Mouse (Mus musculus): ENCODE data around the gene Sdhaf3. TPM values are rescaled to one million over a fixed set of nuclear protein-coding genes. Genes with fewer than 3 reads are reported as not detected.

The Sdhaf3 gene
- polyA plus RNA-seq (2015; fragmentation: Nextera tagmentation; extraction: Ambion mirVana): 6.7 and 7.3 TPM in 2 replicates

DNA sequence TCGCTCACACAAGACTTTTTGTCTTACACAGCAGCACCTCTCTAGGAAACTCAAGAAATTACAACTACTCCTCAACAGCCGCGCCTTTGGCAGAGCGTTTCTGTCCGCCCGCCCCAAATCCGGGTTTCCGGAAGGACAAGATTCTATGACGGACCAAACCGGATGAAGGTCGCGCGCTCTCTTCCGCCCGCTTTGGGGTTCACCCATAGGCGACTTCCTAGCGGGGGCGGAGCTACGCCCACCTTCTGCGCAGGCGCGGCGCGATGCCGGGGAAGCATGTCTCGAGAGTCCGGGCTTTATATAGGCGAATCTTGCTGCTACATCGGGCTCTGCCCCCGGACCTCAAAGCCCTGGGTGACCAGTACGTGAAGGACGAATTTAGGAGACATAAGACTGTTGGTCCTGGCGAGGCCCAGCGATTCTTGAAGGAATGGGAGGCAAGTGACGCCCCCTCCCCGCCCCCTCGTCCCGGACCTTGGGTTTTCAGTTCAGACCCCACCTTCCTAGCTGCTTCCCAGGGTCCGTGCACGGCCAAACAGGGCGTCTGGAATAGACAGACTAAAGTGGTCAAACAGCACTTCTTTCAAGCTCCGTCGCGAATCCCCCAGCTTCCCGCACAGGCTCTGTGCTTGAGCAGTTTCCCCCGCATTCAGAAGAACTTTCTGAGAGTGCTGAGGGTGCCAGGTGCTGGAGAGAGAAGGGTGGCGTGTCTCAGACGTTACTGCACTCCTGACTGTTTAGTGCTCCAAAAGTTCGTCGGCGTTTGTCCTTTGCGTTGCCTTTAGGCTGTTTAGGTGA lies at the start of gene Sdhaf3:
Sdhaf3 (plus strand) TSS at position 241 of the 798 bp plus-strand sequence.

Other genes starting within 250 kb of the Sdhaf3 start
- gene Dlx6, start 92.7 kb upstream of the Sdhaf3 start, polyA plus RNA-seq (2015; fragmentation: Nextera tagmentation; extraction: Ambion mirVana): not detected in 2 replicates
- 0.59 and 0.77 TPM in 2 replicates for gene Dlx5, start 73.9 kb upstream of the Sdhaf3 start, polyA plus RNA-seq (2015; fragmentation: Nextera tagmentation; extraction: Ambion mirVana)

Measured in adrenal gland, postnatal 0 days (tissue).